Mouse (Mus musculus) liver, embryonic 16.5 days (tissue): ENCODE data around the gene Ano8. TPM values are rescaled to one million over a fixed set of nuclear protein-coding genes. Genes with fewer than 3 reads are reported as not detected.
"Not testable (repeated sequence)": the region's sequence is repeated elsewhere in the genome, so short reads cannot be mapped to it uniquely, and the experiment has no call there.

Experiments
- ATAC-seq: fragments of 200-750 bp; cut with Nextera tagmentation; 2 replicates; pipeline ENCODE4 v1.8.0; 2017; ENCODE audit warnings: low read depth, mild to moderate bottlenecking, moderate number of reproducible peaks, moderate library complexity
- H3K27ac ChIP-seq: fragments of 300-500 bp; sonication (generic); 2 replicates; pipeline ENCODE4 v1.5.1; 2014; ENCODE audit warnings: mild to moderate bottlenecking, low read length
- H3K27me3 ChIP-seq: fragments of 300-500 bp; sonication (generic); 2 replicates; pipeline ENCODE4 v1.6.1; 2014; ENCODE audit warnings: low read depth, low read length, mixed read lengths; ENCODE audit not compliant: control insufficient read depth, insufficient read depth
- H3K36me3 ChIP-seq: fragments of 300-500 bp; sonication (generic); 2 replicates; pipeline ENCODE4 v1.6.1; 2014; ENCODE audit warnings: mild to moderate bottlenecking; ENCODE audit not compliant: control insufficient read depth, insufficient read depth
- H3K4me1 ChIP-seq: fragments of 300-500 bp; sonication (generic); 2 replicates; pipeline ENCODE4 v1.6.1; 2014; ENCODE audit warnings: low read depth, low read length, mixed read lengths; ENCODE audit not compliant: control insufficient read depth
- H3K4me2 ChIP-seq: fragments of 300-500 bp; sonication (generic); 2 replicates; pipeline ENCODE4 v1.6.1; 2014; ENCODE audit warnings: low read depth, low read length, mixed read lengths
- H3K4me3 ChIP-seq: fragments of 300-500 bp; sonication (generic); 2 replicates; pipeline ENCODE4 v1.5.1; 2014; ENCODE audit warnings: low read depth, mild to moderate bottlenecking, low read length
- H3K9ac ChIP-seq: fragments of 300-500 bp; sonication (generic); 2 replicates; pipeline ENCODE4 v1.6.1; 2014; ENCODE audit warnings: low read depth, low read length
- H3K9me3 ChIP-seq: fragments of 300-500 bp; sonication (generic); replicated peaks from 2 replicates; pipeline ENCODE4 v1.6.1; 2016; ENCODE audit warnings: low read length; ENCODE audit not compliant: control insufficient read depth
- WGBS: fragments of 180-500 bp; shearing (Covaris S2); extraction: QIAGEN DNeasy Blood & Tissue Kit; methylation state at CpG from one replicate; pipeline ENCODE4 v1.1.7; 2014; ENCODE audit not compliant: insufficient replicate concordance; 5-methylcytosine and 5-hydroxymethylcytosine counted together
- polyA plus RNA-seq: library from polyadenylated mRNA; unstranded; fragments of >200 nt; fragmentation: Nextera tagmentation; extraction: Ambion mirVana; gene quantifications from 2 replicates; pipeline ENCODE4 v1.2.1, GENCODE M21; 2015

Gene Ano8
- polyA plus RNA-seq, 1 experiment from 2014 or later: 0.14 TPM

GRCm38 (mm10) chr8:71521634-71522033 is 35.9 kb upstream of the Ano8 start:
- Histone ChIP-seq H3K4me1 (no peaks in the 10 kb centered on the region; the same call in none of the 2 replicates), H3K27ac (no peak overlapping the region), H3K9me3 (no peaks in the 10 kb centered on the region), H3K27me3 (peaks cover 17% of the 10 kb centered on the region), H3K4me3 (no peak overlapping the region), H3K4me2 (no peak overlapping the region), H3K36me3 (no peaks in the 10 kb centered on the region), H3K9ac (no peak overlapping the region)
- WGBS: 2% methylated on average over 17 of the region's 17 CpGs
- peak; percentile 74 for ATAC-seq

GRCm38 (mm10) chr8:71519037-71519825 is 33.5 kb upstream of the Ano8 start:
- not testable (repeated sequence) for H3K9me3 ChIP-seq, ATAC-seq, H3K36me3 ChIP-seq, H3K4me3 ChIP-seq, H3K27me3 ChIP-seq, H3K4me2 ChIP-seq, H3K27ac ChIP-seq, H3K4me1 ChIP-seq, H3K9ac ChIP-seq
- 18% methylated on average over 9 of the region's 10 CpGs for WGBS

- Histone ChIP-seq H3K4me2 (no peak overlapping the region), H3K27ac (no peak overlapping the region), H3K9ac (no peak overlapping the region), H3K27me3 (no peaks in the 10 kb centered on the region), H3K36me3 (no peaks in the 10 kb centered on the region), H3K9me3 (no peaks in the 10 kb centered on the region), H3K4me3 (no peak overlapping the region), H3K4me1 (peaks cover 2% of the 10 kb centered on the region)
- WGBS: 34% methylated on average over 6 of the region's 6 CpGs
- ATAC-seq: no peak
These were observed 31.0 kb upstream of the Ano8 start for GRCm38 (mm10) chr8:71516786-71517185.

GRCm38 (mm10) chr8:71515043-71515442 is 29.3 kb upstream of the Ano8 start:
- Histone ChIP-seq H3K36me3 (no peaks in the 10 kb centered on the region), H3K9me3 (no peaks in the 10 kb centered on the region), H3K4me1 (peaks cover 9% of the 10 kb centered on the region), H3K4me3 (no peak overlapping the region), H3K9ac (no peak overlapping the region), H3K4me2 (no peak overlapping the region), H3K27me3 (no peaks in the 10 kb centered on the region; the same call in 1 of the 2 replicates), H3K27ac (no peak overlapping the region)
- WGBS: 55% methylated on average over 5 of the region's 5 CpGs
- ATAC-seq: no peak

- 31% methylated on average over 13 of the region's 15 CpGs for WGBS
- H3K27ac ChIP-seq: no peak overlapping the region
- no peak for ATAC-seq
- no peaks in the 10 kb centered on the region for H3K36me3 ChIP-seq
- peaks cover 12% of the 10 kb centered on the region for H3K27me3 ChIP-seq
- H3K4me1 ChIP-seq: peaks cover 9% of the 10 kb centered on the region
- no peak overlapping the region for H3K4me3 ChIP-seq
- H3K9me3 ChIP-seq: no peaks in the 10 kb centered on the region
- no peak overlapping the region for H3K4me2 ChIP-seq
- H3K9ac ChIP-seq: no peak overlapping the region
These were observed 27.4 kb upstream of the Ano8 start for GRCm38 (mm10) chr8:71513018-71513754.

- peak within 1 kb of the TSS; percentile 50 for H3K4me2 ChIP-seq
- peaks cover 12% of the 10 kb centered on the region for H3K4me1 ChIP-seq
- no peaks in the 10 kb centered on the region for H3K9me3 ChIP-seq
- no peak within 1 kb of the TSS for H3K27ac ChIP-seq
- H3K9ac ChIP-seq: no peak within 1 kb of the TSS
- H3K4me3 ChIP-seq: peak within 1 kb of the TSS; percentile 43
- peak; percentile 81 for ATAC-seq
- 7% methylated on average over 14 of the region's 14 CpGs for WGBS
- peaks cover 27% of the 10 kb centered on the region for H3K27me3 ChIP-seq
- H3K36me3 ChIP-seq: no peaks in the 10 kb centered on the region
These were observed 25.9 kb upstream of the Ano8 start, which contains the start of gene Plvap for GRCm38 (mm10) chr8:71511644-71512043. Plvap (minus strand) TSS chr8:71511752.

GRCm38 (mm10) chr8:71509316-71509715 is 23.6 kb upstream of the Ano8 start:
- H3K4me3 ChIP-seq: no peak overlapping the region
- H3K27ac ChIP-seq: no peak overlapping the region
- peaks cover 37% of the 10 kb centered on the region for H3K27me3 ChIP-seq
- H3K9ac ChIP-seq: no peak overlapping the region
- H3K4me1 ChIP-seq: peaks cover 12% of the 10 kb centered on the region
- no peak overlapping the region for H3K4me2 ChIP-seq
- ATAC-seq: no peak
- no peaks in the 10 kb centered on the region for H3K9me3 ChIP-seq
- no peaks in the 10 kb centered on the region for H3K36me3 ChIP-seq
- WGBS: 72% methylated on average over 2 of the region's 2 CpGs

GRCm38 (mm10) chr8:71507589-71508104 is 21.9 kb upstream of the Ano8 start:
- no peak overlapping the region for H3K27ac ChIP-seq
- H3K9ac ChIP-seq: no peak overlapping the region
- H3K4me2 ChIP-seq: peak overlapping the region; percentile 47
- H3K36me3 ChIP-seq: no peaks in the 10 kb centered on the region
- H3K9me3 ChIP-seq: no peaks in the 10 kb centered on the region
- WGBS: 2% methylated on average over 60 of the region's 61 CpGs
- peak; percentile 49 for ATAC-seq
- peaks cover 37% of the 10 kb centered on the region for H3K27me3 ChIP-seq
- H3K4me3 ChIP-seq: peak overlapping the region; percentile 36
- peaks cover 12% of the 10 kb centered on the region for H3K4me1 ChIP-seq

- no peak overlapping the region for H3K27ac ChIP-seq
- H3K4me2 ChIP-seq: no peak overlapping the region
- H3K9me3 ChIP-seq: no peaks in the 10 kb centered on the region
- ATAC-seq: no peak
- H3K27me3 ChIP-seq: peaks cover 37% of the 10 kb centered on the region
- no peak overlapping the region for H3K4me3 ChIP-seq
- 62% methylated on average over 4 of the region's 4 CpGs for WGBS
- no peaks in the 10 kb centered on the region for H3K36me3 ChIP-seq
- peaks cover 3% of the 10 kb centered on the region; the same call in 1 of the 2 replicates for H3K4me1 ChIP-seq
- H3K9ac ChIP-seq: no peak overlapping the region
These were observed 20.2 kb upstream of the Ano8 start for GRCm38 (mm10) chr8:71505979-71506378.
